Comparison of ENCODE assay signal across 20 mouse cellular contexts in the genomic region with DNA sequence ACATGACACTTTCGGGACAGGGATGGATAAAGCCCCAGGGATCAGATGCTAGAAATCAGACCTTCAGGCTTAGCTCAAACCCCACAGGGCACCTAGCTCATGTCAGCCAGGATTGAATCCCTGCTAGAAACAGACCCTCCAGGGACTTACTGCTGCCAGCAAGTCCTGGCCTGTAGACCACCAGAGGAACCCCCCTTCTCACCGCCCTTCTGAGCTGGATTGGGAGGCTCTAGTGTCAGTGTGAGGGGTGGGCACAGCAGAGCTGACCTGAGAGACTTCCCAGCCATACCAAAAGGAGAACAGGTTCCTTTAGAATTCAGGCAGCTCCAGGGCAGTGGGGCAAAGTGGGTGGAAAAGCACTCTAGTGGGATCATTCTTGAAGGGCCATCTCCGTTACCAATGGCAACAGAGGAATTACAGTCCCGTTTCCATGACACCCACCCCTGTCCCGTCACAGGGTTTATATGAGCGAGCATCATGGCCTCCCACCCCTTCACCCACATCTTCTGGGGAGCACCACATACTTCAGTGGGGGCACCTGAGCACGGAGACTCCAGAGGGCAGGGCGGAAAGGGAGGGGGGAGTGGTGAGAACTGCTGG. TPM values are rescaled to one million over a fixed set of nuclear protein-coding genes. Genes with fewer than 3 reads are reported as not detected.
DNase-seq lines count a peak whose midpoint lies in the region; ATAC-seq and TF ChIP-seq lines count a peak whose summit lies in the region.
"Had no signal": no experiment of that assay in that cellular context is flagged by ENCODE, and none has a peak within 500 bp of the region (broad histone marks: within the 10 kb centered on the region; RNA-seq: fewer than 3 reads in every experiment).

No protein-coding gene starts in this region.

- H3K27ac ChIP-seq in forebrain, postnatal 0 days (ENCODE audit: low read depth, low read length) = no peak overlapping the region
- no peak overlapping the region for H3K27ac ChIP-seq in forebrain, embryonic 16.5 days (ENCODE audit: low read length)
- H3K27ac ChIP-seq in neural tube, embryonic 11.5 days (ENCODE audit: low read depth, low read length) = no peak overlapping the region
- peak overlapping the region; percentile 27; the same call in 1 of the 2 replicates for H3K27ac ChIP-seq in midbrain, embryonic 12.5 days (replicated peaks)
- H3K27ac ChIP-seq in neural tube, embryonic 15.5 days (replicated peaks) = no peak overlapping the region
- H3K27ac ChIP-seq in heart, embryonic 10.5 days = no peak overlapping the region
- H3K27ac ChIP-seq: liver, embryonic 13.5 days; lung, embryonic 15.5 days; macrophage had no signal

- H3K9ac ChIP-seq in forebrain, postnatal 0 days = no peak overlapping the region
- H3K9ac ChIP-seq in forebrain, embryonic 16.5 days (replicated peaks; ENCODE audit: low read depth, low read length) = no peak overlapping the region
- H3K9ac ChIP-seq in neural tube, embryonic 11.5 days (ENCODE audit: low read length) = no peak overlapping the region
- H3K9ac ChIP-seq in midbrain, embryonic 12.5 days (replicated peaks) = no peak overlapping the region
- no peak overlapping the region; the same call in 1 of the 2 replicates for H3K9ac ChIP-seq in neural tube, embryonic 15.5 days (replicated peaks)
- H3K9ac ChIP-seq: heart, embryonic 12.5 days; liver, embryonic 13.5 days; lung, embryonic 15.5 days had no signal

- intact Hi-C loops in gastrocnemius, postnatal 36 days (cut with DNase I) = no loop called here

- no peak overlapping the region for H3K4me2 ChIP-seq in forebrain, postnatal 0 days (ENCODE audit: low read depth)
- H3K4me2 ChIP-seq in forebrain, embryonic 16.5 days (ENCODE audit: low read length) = no peak overlapping the region
- H3K4me2 ChIP-seq in neural tube, embryonic 11.5 days (ENCODE audit: low read depth) = no peak overlapping the region
- H3K4me2 ChIP-seq in midbrain, embryonic 12.5 days (replicated peaks) = no peak overlapping the region
- H3K4me2 ChIP-seq in neural tube, embryonic 15.5 days = no peak overlapping the region
- H3K4me2 ChIP-seq: heart, embryonic 12.5 days; liver, embryonic 13.5 days; lung, embryonic 15.5 days had no signal

- H3K36me3 ChIP-seq in forebrain, postnatal 0 days (ENCODE audit: insufficient read depth) = peaks cover 39% of the 10 kb centered on the region
- H3K36me3 ChIP-seq in forebrain, embryonic 16.5 days (ENCODE audit: control insufficient read depth, insufficient read depth) = 0 out of 2 replicates have a peak, but pooled peaks cover 2% of the 10 kb centered on the region
- no peaks in the 10 kb centered on the region for H3K36me3 ChIP-seq in neural tube, embryonic 11.5 days (ENCODE audit: control insufficient read depth, insufficient read depth, low read length)
- no peaks in the 10 kb centered on the region for H3K36me3 ChIP-seq in midbrain, embryonic 12.5 days
- peaks cover 21% of the 10 kb centered on the region for H3K36me3 ChIP-seq in neural tube, embryonic 15.5 days
- no peaks in the 10 kb centered on the region for H3K36me3 ChIP-seq in heart, embryonic 10.5 days
- H3K36me3 ChIP-seq: heart, embryonic 12.5 days; liver, embryonic 13.5 days; lung, embryonic 15.5 days had no signal

- no peak for DNase-seq in forebrain, postnatal 0 days
- peak; percentile 46 for DNase-seq in neural tube, embryonic 11.5 days (ENCODE audit: low spot score)
- DNase-seq in neural tube, embryonic 10.5 days (ENCODE audit: extremely low spot score, low spot score) = no peak
- no peak for DNase-seq in heart, embryonic 10.5 days (ENCODE audit: low spot score)
- DNase-seq in gastrocnemius, postnatal 36 days = no peak
- DNase-seq: cerebellum, postnatal 10 days; kidney, postnatal 4 days; liver, embryonic 13.5 days; right cerebral cortex, postnatal 25 days had no signal

- H3K4me3 ChIP-seq in forebrain, postnatal 0 days (ENCODE audit: low read depth, low read length) = no peak overlapping the region
- H3K4me3 ChIP-seq in forebrain, embryonic 16.5 days (replicated peaks; ENCODE audit: low read length) = no peak overlapping the region
- H3K4me3 ChIP-seq in neural tube, embryonic 11.5 days (ENCODE audit: low read depth, low read length) = no peak overlapping the region
- no peak overlapping the region for H3K4me3 ChIP-seq in midbrain, embryonic 12.5 days
- no peak overlapping the region for H3K4me3 ChIP-seq in neural tube, embryonic 15.5 days (replicated peaks)
- no peak overlapping the region for H3K4me3 ChIP-seq in heart, embryonic 10.5 days
- H3K4me3 ChIP-seq: erythroblast, embryonic 14.5 days; heart, embryonic 12.5 days; liver, embryonic 13.5 days; lung, embryonic 15.5 days had no signal

- ATAC-seq in forebrain, postnatal 0 days = 0 out of 2 replicates have a peak, but pooled peaks have one; percentile 8
- ATAC-seq in forebrain, embryonic 16.5 days = no peak
- ATAC-seq in neural tube, embryonic 11.5 days (ENCODE audit: insufficient read depth, low FRiP score, low TSS enrichment) = peak; percentile 60; the same call in 1 of the 2 replicates
- ATAC-seq in midbrain, embryonic 12.5 days (ENCODE audit: low FRiP score, low read depth) = peak; percentile 54
- ATAC-seq in neural tube, embryonic 15.5 days (ENCODE audit: low FRiP score) = peak; percentile 21; the same call in 1 of the 2 replicates
- ATAC-seq: Patski had no signal

- peaks cover 8% of the 10 kb centered on the region; the same call in 1 of the 2 replicates for H3K4me1 ChIP-seq in forebrain, postnatal 0 days (ENCODE audit: insufficient read depth)
- peaks cover 20% of the 10 kb centered on the region for H3K4me1 ChIP-seq in forebrain, embryonic 16.5 days (replicated peaks; ENCODE audit: control insufficient read depth, insufficient read depth, low read length)
- 0 out of 2 replicates have a peak, but pooled peaks cover 3% of the 10 kb centered on the region for H3K4me1 ChIP-seq in neural tube, embryonic 11.5 days (ENCODE audit: control insufficient read depth, insufficient read depth, low read length)
- H3K4me1 ChIP-seq in midbrain, embryonic 12.5 days = peaks cover 38% of the 10 kb centered on the region
- H3K4me1 ChIP-seq in neural tube, embryonic 15.5 days = peaks cover 42% of the 10 kb centered on the region
- H3K4me1 ChIP-seq in heart, embryonic 10.5 days = no peaks in the 10 kb centered on the region
- H3K4me1 ChIP-seq: heart, embryonic 12.5 days; lung, embryonic 15.5 days had no signal

- no peaks in the 10 kb centered on the region for H3K27me3 ChIP-seq in forebrain, postnatal 0 days (ENCODE audit: insufficient read depth, low read length)
- H3K27me3 ChIP-seq in forebrain, embryonic 16.5 days (replicated peaks; ENCODE audit: control insufficient read depth, insufficient read depth, low read length) = no peaks in the 10 kb centered on the region
- H3K27me3 ChIP-seq in neural tube, embryonic 11.5 days (ENCODE audit: control insufficient read depth, insufficient read depth, low read length) = no peaks in the 10 kb centered on the region
- 0 out of 2 replicates have a peak, but pooled peaks cover 3% of the 10 kb centered on the region for H3K27me3 ChIP-seq in midbrain, embryonic 12.5 days
- H3K27me3 ChIP-seq in neural tube, embryonic 15.5 days (replicated peaks) = no peaks in the 10 kb centered on the region
- peaks cover 36% of the 10 kb centered on the region for H3K27me3 ChIP-seq in heart, embryonic 10.5 days (ENCODE audit: insufficient read depth, poor library complexity, severe bottlenecking)
- H3K27me3 ChIP-seq: lung, embryonic 15.5 days had no signal

- no peaks in the 10 kb centered on the region for H3K9me3 ChIP-seq in forebrain, postnatal 0 days (ENCODE audit: low read length)
- no peaks in the 10 kb centered on the region for H3K9me3 ChIP-seq in forebrain, embryonic 16.5 days (ENCODE audit: control insufficient read depth, low read length)
- H3K9me3 ChIP-seq in neural tube, embryonic 11.5 days (ENCODE audit: control insufficient read depth, low read length) = no peaks in the 10 kb centered on the region
- no peaks in the 10 kb centered on the region for H3K9me3 ChIP-seq in midbrain, embryonic 12.5 days
- no peaks in the 10 kb centered on the region for H3K9me3 ChIP-seq in neural tube, embryonic 15.5 days (replicated peaks)
- H3K9me3 ChIP-seq in heart, embryonic 10.5 days = no peaks in the 10 kb centered on the region
- H3K9me3 ChIP-seq: heart, embryonic 12.5 days; liver, embryonic 13.5 days; lung, embryonic 15.5 days had no signal

- 50% methylated on average over 8 of the region's 8 CpGs for WGBS in forebrain, postnatal 0 days
- WGBS in forebrain, embryonic 16.5 days = 58% methylated on average over 8 of the region's 8 CpGs
- WGBS in neural tube, embryonic 11.5 days = 48% methylated on average over 8 of the region's 8 CpGs
- WGBS in midbrain, embryonic 12.5 days = 43% methylated on average over 8 of the region's 8 CpGs
- WGBS in neural tube, embryonic 15.5 days = 39% methylated on average over 8 of the region's 8 CpGs
- WGBS in heart, embryonic 10.5 days = 67% methylated on average over 8 of the region's 8 CpGs

- TF ChIP-seq CTCF in forebrain, postnatal 0 days (IDR thresholded peaks at IDR 0.05; ENCODE audit: low read depth) = no peak

RNA-seq across cellular contexts. Expression of a gene that starts 21.2 kb away (rescaled TPM):
- total RNA-seq in forebrain, postnatal 0 days (2014; rRNA removed) = 113 and 134 TPM in 2 replicates
- polyA plus RNA-seq in forebrain, postnatal 0 days (2015; fragmentation: Nextera tagmentation; extraction: Ambion mirVana) = 24.7 and 31.7 TPM in 2 replicates
- polyA plus RNA-seq in forebrain, embryonic 16.5 days (2015; fragmentation: Nextera tagmentation; extraction: Ambion mirVana) = 45.5 and 54.9 TPM in 2 replicates
- 16.0 and 17.1 TPM in 2 replicates for polyA plus RNA-seq in neural tube, embryonic 11.5 days (2014; fragmentation: Nextera tagmentation; extraction: Ambion mirVana)
- 30.7 and 34.3 TPM in 2 replicates for polyA plus RNA-seq in midbrain, embryonic 12.5 days (2016; fragmentation: Nextera tagmentation; extraction: Ambion mirVana)
- 36.9 and 45.8 TPM in 2 replicates for polyA plus RNA-seq in neural tube, embryonic 15.5 days (2015; fragmentation: Nextera tagmentation; extraction: Ambion mirVana)
- 0.07 and 0.50 TPM in 2 replicates for polyA plus RNA-seq in heart, embryonic 10.5 days (2016; fragmentation: Nextera tagmentation; extraction: Ambion mirVana)
- total RNA-seq in gastrocnemius, postnatal 36 days (2021) = not detected
- total RNA-seq: gastrocnemius, postnatal 4 days had no signal
- polyA plus RNA-seq: C2C12; kidney, embryonic 14.5 days; macrophage had no signal

RNA-seq across cellular contexts. Expression of a gene that starts 43.0 kb away (rescaled TPM):
- 215 and 218 TPM in 2 replicates for total RNA-seq in forebrain, postnatal 0 days (2014; rRNA removed)
- 12.8 and 17.5 TPM in 2 replicates for polyA plus RNA-seq in forebrain, postnatal 0 days (2015; fragmentation: Nextera tagmentation; extraction: Ambion mirVana)
- polyA plus RNA-seq in forebrain, embryonic 16.5 days (2015; fragmentation: Nextera tagmentation; extraction: Ambion mirVana) = 5.7 and 6.0 TPM in 2 replicates
- 0.92 and 0.93 TPM in 2 replicates for polyA plus RNA-seq in neural tube, embryonic 11.5 days (2014; fragmentation: Nextera tagmentation; extraction: Ambion mirVana)
- 1.4 and 1.6 TPM in 2 replicates for polyA plus RNA-seq in midbrain, embryonic 12.5 days (2016; fragmentation: Nextera tagmentation; extraction: Ambion mirVana)
- 15.4 and 16.8 TPM in 2 replicates for polyA plus RNA-seq in neural tube, embryonic 15.5 days (2015; fragmentation: Nextera tagmentation; extraction: Ambion mirVana)
- 0.95 and 2.6 TPM in 2 replicates for polyA plus RNA-seq in heart, embryonic 10.5 days (2016; fragmentation: Nextera tagmentation; extraction: Ambion mirVana)
- total RNA-seq in gastrocnemius, postnatal 36 days (2021) = 1,000 to 10,000 TPM; 2,073 to 2,141 TPM
- polyA plus RNA-seq: erythroblast, embryonic 14.5 days; kidney, embryonic 14.5 days; liver, embryonic 13.5 days; Patski had no signal

Comparison
In these comparisons a context has a peak if more than half of its experiments do, and no peak if none do; other contexts are left out.
1. RNA of a gene that starts 21.2 kb away (polyA plus RNA-seq): 45.5 to 54.9 TPM in forebrain, embryonic 16.5 days, 36.9 to 45.8 TPM in neural tube, embryonic 15.5 days, 24.7 to 31.7 TPM in forebrain, postnatal 0 days, 30.7 to 34.3 TPM in midbrain, embryonic 12.5 days and 16.0 to 17.1 TPM in neural tube, embryonic 11.5 days; 0.07 to 0.50 TPM in heart, embryonic 10.5 days; every median in the first group is over 10 times any median in the second.